Mouse (Mus musculus) lung, embryonic 16.5 days (tissue): ENCODE measurements at regions not wholly inside any gene's neighbourhood (a gene's known extent, or its start where the extent isn't known, plus 50 kb on each side); places are given as distances from the start of the nearest gene placed in this dataset. TPM values are rescaled to one million over a fixed set of nuclear protein-coding genes. Genes with fewer than 3 reads are reported as not detected.

Experiments
- ATAC-seq: fragments of 200-750 bp; cut with Nextera tagmentation; 2 replicates; pipeline ENCODE4 v1.8.0; 2017; ENCODE audit warnings: low read depth, mild to moderate bottlenecking, moderate library complexity
- H3K27ac ChIP-seq: fragments of 300-500 bp; sonication (generic); 2 replicates; pipeline ENCODE4 v1.5.1; 2014; ENCODE audit warnings: mild to moderate bottlenecking, control low read depth, low read length
- H3K27me3 ChIP-seq: fragments of 300-500 bp; sonication (generic); 2 replicates; pipeline ENCODE4 v1.6.1; 2014; ENCODE audit warnings: low read depth, low read length, mixed read lengths; ENCODE audit not compliant: control insufficient read depth, insufficient read depth
- H3K36me3 ChIP-seq: fragments of 300-500 bp; sonication (generic); 2 replicates; pipeline ENCODE4 v1.6.1; 2014; ENCODE audit warnings: low read length; ENCODE audit not compliant: control insufficient read depth, insufficient read depth
- H3K4me1 ChIP-seq: fragments of 300-500 bp; sonication (generic); replicated peaks from 2 replicates; pipeline ENCODE4 v1.6.1; 2014; ENCODE audit warnings: low read length, mixed read lengths; ENCODE audit not compliant: control insufficient read depth, insufficient read depth
- H3K4me2 ChIP-seq: fragments of 300-500 bp; sonication (generic); 2 replicates; pipeline ENCODE4 v1.6.1; 2014; ENCODE audit warnings: low read depth, low read length, control low read depth
- H3K4me3 ChIP-seq: fragments of 300-500 bp; sonication (generic); 2 replicates; pipeline ENCODE4 v1.5.1; 2014; ENCODE audit warnings: mild to moderate bottlenecking, low read length, control low read depth
- H3K9ac ChIP-seq: fragments of 300-500 bp; sonication (generic); 2 replicates; pipeline ENCODE4 v1.6.1; 2014; ENCODE audit warnings: low read length, control low read depth
- H3K9me3 ChIP-seq: fragments of 300-500 bp; sonication (generic); 2 replicates; pipeline ENCODE4 v1.6.1; 2016; ENCODE audit warnings: low read length; ENCODE audit not compliant: control insufficient read depth
- WGBS: fragments of 180-500 bp; shearing (Covaris S2); extraction: QIAGEN DNeasy Blood & Tissue Kit; methylation state at CpG from one replicate; pipeline ENCODE4 v1.1.7; 2014; 5-methylcytosine and 5-hydroxymethylcytosine counted together
- microRNA-seq: library from miRNA; unstranded; fragments of <30 nt; microRNA quantifications from one replicate; pipeline ENCODE4, GENCODE M21; 2016

DNA sequence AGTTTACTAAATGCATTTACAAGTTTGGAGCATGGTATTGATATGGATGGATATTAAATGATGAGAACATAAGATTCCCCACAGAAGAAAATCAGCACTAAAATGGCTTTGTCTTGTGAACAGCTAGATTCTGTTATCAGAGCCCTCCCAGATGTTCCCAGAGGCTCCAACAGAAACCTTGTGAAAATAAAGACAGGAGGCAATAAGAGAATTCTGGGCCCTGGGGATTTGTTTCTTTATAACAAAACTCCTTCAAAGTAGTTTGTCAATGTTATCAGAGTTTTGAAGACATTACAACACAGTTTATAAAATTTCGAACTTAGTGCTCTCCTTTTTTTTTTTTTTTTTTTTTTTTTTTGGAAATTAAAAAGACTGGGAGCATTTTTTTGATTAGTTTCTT lies 56.8 kb upstream of the Dcn start:
- H3K27me3 ChIP-seq = no peaks in the 10 kb centered on the region
- H3K27ac ChIP-seq = no peak overlapping the region
- H3K4me1 ChIP-seq = no peaks in the 10 kb centered on the region
- no peaks in the 10 kb centered on the region for H3K36me3 ChIP-seq
- H3K9ac ChIP-seq = no peak overlapping the region
- ATAC-seq = no peak
- H3K9me3 ChIP-seq = no peaks in the 10 kb centered on the region
- WGBS = 16% methylated on average over 1 of the region's 1 CpGs
- H3K4me2 ChIP-seq = no peak overlapping the region
- H3K4me3 ChIP-seq = no peak overlapping the region

DNA sequence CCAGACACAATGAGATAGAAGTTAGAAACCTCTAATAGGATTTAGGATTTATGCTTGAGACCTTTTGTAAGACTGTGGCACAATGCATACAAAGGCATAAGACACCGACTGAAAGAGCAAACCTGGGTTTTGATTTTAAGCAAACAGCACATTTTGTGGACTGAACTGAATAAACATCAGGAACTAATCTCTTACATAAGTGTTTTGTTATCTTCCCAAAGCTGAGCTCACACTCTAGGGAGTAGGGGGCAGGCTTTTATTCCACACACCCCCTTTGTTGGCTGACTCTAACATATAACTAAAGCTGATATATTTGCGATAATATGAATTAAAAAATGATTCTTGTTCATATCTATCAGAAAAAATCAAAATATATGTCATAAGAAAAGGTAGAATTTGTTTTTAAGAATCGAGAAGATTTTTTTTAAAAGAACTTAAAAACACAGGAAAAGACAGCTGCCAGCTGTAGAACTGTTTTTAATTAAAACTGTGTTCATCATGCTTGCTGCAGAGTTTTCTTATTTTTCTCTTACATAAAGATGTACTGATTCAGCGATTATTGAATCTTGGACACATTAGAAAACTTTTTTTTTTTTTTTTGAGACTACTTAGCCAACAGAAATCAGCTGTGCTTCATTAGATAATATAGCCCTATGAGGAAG lies 56.2 kb upstream of the Dcn start:
- Histone ChIP-seq H3K4me1 (no peaks in the 10 kb centered on the region), H3K4me2 (0 out of 2 replicates have a peak overlapping the region, but pooled peaks have one; percentile 8), H3K36me3 (no peaks in the 10 kb centered on the region), H3K27me3 (no peaks in the 10 kb centered on the region), H3K27ac (peak overlapping the region; percentile 43; the same call in 1 of the 2 replicates), H3K4me3 (no peak overlapping the region), H3K9me3 (no peaks in the 10 kb centered on the region), H3K9ac (no peak overlapping the region)
- no peak for ATAC-seq
- WGBS = 23% methylated on average over 4 of the region's 4 CpGs

Small RNA genes lying in the stretch of these regions (microRNA-seq; reads per million reads assigned to microRNA genes)
- gene Gm24587 = not detected
- gene Mir3966 = not detected
